16 mouse cellular contexts compared by ENCODE assay signal in the genomic region with DNA sequence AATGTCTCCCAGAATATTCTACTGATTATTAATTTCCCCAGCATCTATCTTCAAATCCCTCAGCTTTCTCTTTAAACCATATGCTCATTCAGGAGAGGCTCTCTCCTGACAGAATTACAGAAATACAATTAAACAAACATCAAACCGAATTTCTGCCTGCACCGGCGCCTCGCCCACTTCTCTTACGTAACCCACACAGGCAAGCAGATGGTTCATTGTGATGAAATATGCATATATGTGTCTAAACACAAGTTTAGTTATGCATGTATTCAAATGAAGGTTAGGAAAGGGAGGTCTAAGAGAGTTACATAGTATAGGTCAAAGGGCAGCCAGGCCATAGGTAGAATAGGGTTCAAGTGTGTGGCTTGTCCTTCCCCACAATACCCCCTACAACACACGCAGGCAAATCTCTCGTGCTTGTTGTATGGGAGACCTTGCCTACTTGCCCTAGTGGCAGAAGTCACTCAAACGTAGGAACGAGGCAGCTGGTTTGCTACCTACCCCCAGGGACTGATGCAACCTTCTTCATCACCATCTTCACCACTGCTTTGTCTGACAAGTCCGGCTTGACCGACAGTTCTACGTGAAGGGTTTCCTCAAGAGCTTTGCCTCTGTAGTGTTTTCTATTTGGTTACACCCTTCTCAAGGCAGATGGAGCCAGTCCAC.
A peak's percentile ranks its signal among the peaks of the same experiment; 100 is the strongest.
DNase-seq lines count a peak whose midpoint lies in the region; ATAC-seq and TF ChIP-seq lines count a peak whose summit lies in the region.
"Had no signal": no experiment of that assay in that cellular context is flagged by ENCODE, and none has a peak within 500 bp of the region (broad histone marks: within the 10 kb centered on the region; RNA-seq: fewer than 3 reads in every experiment).

No protein-coding gene starts in this region.

- in situ Hi-C loops in CH12.LX (cut with MboI; ENCODE audit: low pct_ligation_motif_present, low pct_unique_long_range_greater_than_20kb, low sequenced_read_pairs), result no loop called here

- no peaks in the 10 kb centered on the region for H3K79me2 ChIP-seq in CH12.LX (replicated peaks; ENCODE audit: control insufficient read depth, extremely low read depth, insufficient read depth, poor library complexity, severe bottlenecking)

- peaks cover 10 to 25% of the 10 kb centered on the region in 2 experiments for H3K4me1 ChIP-seq in CH12.LX (ENCODE audit: control insufficient read depth in 1 of 2, insufficient read depth in 2 of 2)
- no peaks in the 10 kb centered on the region for H3K4me1 ChIP-seq in hindbrain, embryonic 12.5 days

- peak; percentile 81 to 94 for DNase-seq in layer of hippocampus, adult 18-20 months (ENCODE audit: low spot score in 2 of 2)
- no peak for DNase-seq in layer of hippocampus, postnatal 25 days (ENCODE audit: extremely low spot score in 1 of 2, low spot score in 1 of 2)
- DNase-seq in CH12.LX (ENCODE audit: extremely low read depth), result no peak
- peak; percentile 61 to 79 for DNase-seq in layer of hippocampus, adult 2 months (ENCODE audit: low spot score in 2 of 2)
- no peak for DNase-seq in embryo, embryonic 9.5 days (ENCODE audit: extremely low spot score)
- DNase-seq: adrenal gland, postnatal 14 days; B cell, adult 2 months; cerebellum, postnatal 14 days; heart, postnatal 4 days; kidney, postnatal 14 days; lung, adult 2 months had no signal

- H3K27ac ChIP-seq in CH12.LX (ENCODE audit: insufficient read depth, low read depth), result 0 out of 2 replicates have a peak overlapping the region, but pooled peaks have one; percentile 21
- H3K27ac ChIP-seq in layer of hippocampus, adult 2 months, result peak overlapping the region; percentile 64; the same call in 1 of the 2 replicates
- no peak overlapping the region for H3K27ac ChIP-seq in hindbrain, embryonic 12.5 days
- H3K27ac ChIP-seq: limb, embryonic 12.5 days had no signal

- H3K27me3 ChIP-seq in CH12.LX (replicated peaks), result no peaks in the 10 kb centered on the region
- H3K27me3 ChIP-seq in hindbrain, embryonic 12.5 days, result no peaks in the 10 kb centered on the region
- H3K27me3 ChIP-seq: limb, embryonic 12.5 days had no signal

- H3K9ac ChIP-seq in CH12.LX (ENCODE audit: insufficient read depth, low read depth), result no peak overlapping the region; the same call in 1 of the 2 replicates
- no peak overlapping the region for H3K9ac ChIP-seq in hindbrain, embryonic 12.5 days
- H3K9ac ChIP-seq: heart, embryonic 12.5 days; limb, embryonic 12.5 days had no signal

- H3K4me3 ChIP-seq in CH12.LX (replicated peaks in 1 of 3; ENCODE audit: low read depth in 2 of 3, low read length in 2 of 3, poor library complexity in 1 of 3), result peak overlapping the region in 1 of 3 experiments; percentile 37
- H3K4me3 ChIP-seq in layer of hippocampus, adult 2 months, result no peak overlapping the region
- H3K4me3 ChIP-seq in hindbrain, embryonic 12.5 days, result no peak overlapping the region
- H3K4me3 ChIP-seq: heart, embryonic 12.5 days; limb, embryonic 12.5 days had no signal

- peak; percentile 34; the same call in 1 of the 2 replicates for ATAC-seq in monocyte, adult 5-6 weeks (replicated peaks; ENCODE audit: insufficient number of reproducible peaks, low FRiP score, low TSS enrichment, poor library complexity, severe bottlenecking)
- no peak for ATAC-seq in inflammation-experienced regulatory T-cells, adult 6 months
- no peak for ATAC-seq in hindbrain, embryonic 12.5 days (ENCODE audit: low FRiP score)

- H3K9me3 ChIP-seq in CH12.LX (replicated peaks; ENCODE audit: low read length), result peaks cover 6% of the 10 kb centered on the region
- H3K9me3 ChIP-seq in hindbrain, embryonic 12.5 days (replicated peaks), result no peaks in the 10 kb centered on the region
- H3K9me3 ChIP-seq: heart, embryonic 12.5 days; limb, embryonic 12.5 days had no signal

- dilution Hi-C loops in CH12.LX (cut with MboI; ENCODE audit: extremely low pct_ligation_motif_present, extremely low pct_unique_long_range_greater_than_20kb, low sequenced_read_pairs), result no loop called here

- no peak for TF ChIP-seq EP300 in CH12.LX (IDR thresholded peaks at IDR 0.05; ENCODE audit: low read length)

- WGBS in hindbrain, embryonic 12.5 days, result 82% methylated on average over 12 of the region's 12 CpGs

- peak overlapping the region; percentile 48; the same call in 1 of the 2 replicates for H3K4me2 ChIP-seq in CH12.LX (ENCODE audit: insufficient read depth, low read depth, poor library complexity, severe bottlenecking)
- H3K4me2 ChIP-seq in hindbrain, embryonic 12.5 days (replicated peaks), result no peak overlapping the region
- H3K4me2 ChIP-seq: heart, embryonic 12.5 days; limb, embryonic 12.5 days had no signal

- TF ChIP-seq CTCF in CH12.LX (conservative IDR thresholded peaks at IDR 0.05 in 1 of 2, IDR thresholded peaks at IDR 0.05 in 1 of 2; ENCODE audit: low read depth in 2 of 2, low read length in 2 of 2), result no peak
- no peak for TF ChIP-seq CTCF in layer of hippocampus, adult 2 months (conservative IDR thresholded peaks at IDR 0.05)

- no peaks in the 10 kb centered on the region for H3K36me3 ChIP-seq in CH12.LX (replicated peaks in 1 of 2; ENCODE audit: control insufficient read depth in 1 of 2, insufficient read depth in 1 of 2, low read length in 1 of 2)
- no peaks in the 10 kb centered on the region for H3K36me3 ChIP-seq in hindbrain, embryonic 12.5 days
- H3K36me3 ChIP-seq: heart, embryonic 12.5 days; limb, embryonic 12.5 days had no signal

- no peak for TF ChIP-seq POLR2A in CH12.LX (IDR thresholded peaks at IDR 0.05; ENCODE audit: low read depth, low read length)

- TF ChIP-seq RAD21 in CH12.LX (IDR thresholded peaks at IDR 0.05; ENCODE audit: low read depth, low read length), result no peak

TF ChIP-seq in CH12.LX, 34 proteins besides CTCF, POLR2A, EP300 and RAD21:
- TF ChIP-seq MAX (IDR thresholded peaks at IDR 0.05; ENCODE audit: low read length) (no peak), MAFK (IDR thresholded peaks at IDR 0.05; ENCODE audit: insufficient replicate concordance, low read length) (no peak), ZC3H11A (IDR thresholded peaks at IDR 0.05; ENCODE audit: low read depth, low read length) (no peak), TCF12 (IDR thresholded peaks at IDR 0.05; ENCODE audit: low read depth, low read length) (no peak), RCOR1 (conservative IDR thresholded peaks at IDR 0.05; ENCODE audit: low read depth, low read length) (no peak), MEF2A (IDR thresholded peaks at IDR 0.05; ENCODE audit: borderline replicate concordance, low read depth, low read length) (no peak), MAZ (IDR thresholded peaks at IDR 0.05; ENCODE audit: low read depth, low read length) (no peak), JUND (conservative IDR thresholded peaks at IDR 0.05; ENCODE audit: low read depth, low read length) (no peak), TBP (conservative IDR thresholded peaks at IDR 0.05; ENCODE audit: low read depth, low read length) (no peak), USF2 (conservative IDR thresholded peaks at IDR 0.05; ENCODE audit: low read depth, low read length) (no peak), ZNF384 (IDR thresholded peaks at IDR 0.05; ENCODE audit: low read depth, low read length) (no peak), JUN (IDR thresholded peaks at IDR 0.05; ENCODE audit: insufficient read depth, low read depth, low read length) (no peak)

Comparison
In these comparisons a context has a peak if more than half of its experiments do, and no peak if none do; other contexts are left out.
1. DNase-seq: peak in layer of hippocampus, adult 18-20 months (2 of 2) and layer of hippocampus, adult 2 months (2 of 2); none in layer of hippocampus, postnatal 25 days (0 of 2), CH12.LX (single experiment) and embryo, embryonic 9.5 days (single experiment).